Comparison of ENCODE assay signal across 22 mouse cellular contexts in the genomic region with DNA sequence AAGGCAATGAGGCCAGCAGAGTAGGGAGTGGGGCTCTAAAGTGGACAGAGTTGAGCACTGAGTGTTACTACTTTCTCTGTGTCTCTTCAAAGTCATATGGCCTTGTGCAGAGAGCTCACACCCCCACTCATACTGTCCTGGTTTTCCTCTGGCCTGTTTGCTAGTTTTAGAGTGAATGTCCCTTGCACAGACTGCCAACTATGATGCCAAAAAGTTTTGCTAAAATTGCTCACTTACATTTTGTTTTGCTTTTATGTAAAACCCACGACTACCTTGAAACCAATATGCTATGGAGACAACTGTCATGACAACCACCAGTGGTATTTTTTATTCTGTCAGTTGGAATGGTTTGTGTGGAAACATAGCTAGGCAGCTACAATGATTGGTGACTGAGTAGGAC.
DNase-seq lines count a peak whose midpoint lies in the region; ATAC-seq and TF ChIP-seq lines count a peak whose summit lies in the region.
"Had no signal": no experiment of that assay in that cellular context is flagged by ENCODE, and none has a peak within 500 bp of the region (broad histone marks: within the 10 kb centered on the region; RNA-seq: fewer than 3 reads in every experiment).

No protein-coding gene starts in this region.

- H3K4me1 ChIP-seq in forebrain, embryonic 11.5 days (replicated peaks; ENCODE audit: control insufficient read depth, insufficient read depth, low read length): no peaks in the 10 kb centered on the region
- 0 out of 2 replicates have a peak, but pooled peaks cover 2% of the 10 kb centered on the region for H3K4me1 ChIP-seq in forebrain, embryonic 12.5 days
- H3K4me1 ChIP-seq in midbrain, postnatal 0 days (ENCODE audit: insufficient read depth, low read length): no peaks in the 10 kb centered on the region
- no peaks in the 10 kb centered on the region for H3K4me1 ChIP-seq in midbrain, embryonic 14.5 days (ENCODE audit: control insufficient read depth, insufficient read depth, low read length)
- H3K4me1 ChIP-seq: forebrain, embryonic 15.5 days; hindbrain, embryonic 13.5 days had no signal

- 79% methylated on average over 1 of the region's 1 CpGs for WGBS in forebrain, embryonic 11.5 days
- WGBS in forebrain, embryonic 12.5 days: 78% methylated on average over 1 of the region's 1 CpGs
- WGBS in midbrain, postnatal 0 days: 75% methylated on average over 1 of the region's 1 CpGs
- WGBS in midbrain, embryonic 14.5 days: 75% methylated on average over 1 of the region's 1 CpGs

- H3K27me3 ChIP-seq in forebrain, embryonic 11.5 days (ENCODE audit: control insufficient read depth, insufficient read depth, low read length): no peaks in the 10 kb centered on the region
- no peaks in the 10 kb centered on the region for H3K27me3 ChIP-seq in forebrain, embryonic 12.5 days
- H3K27me3 ChIP-seq in midbrain, postnatal 0 days (ENCODE audit: insufficient read depth, low read length): no peaks in the 10 kb centered on the region
- no peaks in the 10 kb centered on the region for H3K27me3 ChIP-seq in midbrain, embryonic 14.5 days (ENCODE audit: control insufficient read depth, insufficient read depth, low read length)
- H3K27me3 ChIP-seq: forebrain, embryonic 15.5 days; heart, embryonic 15.5 days; hindbrain, embryonic 13.5 days had no signal

- no peaks in the 10 kb centered on the region for H3K9me3 ChIP-seq in forebrain, embryonic 11.5 days (ENCODE audit: control insufficient read depth, low read length)
- H3K9me3 ChIP-seq in forebrain, embryonic 12.5 days: no peaks in the 10 kb centered on the region
- no peaks in the 10 kb centered on the region for H3K9me3 ChIP-seq in midbrain, postnatal 0 days (ENCODE audit: low read length)
- H3K9me3 ChIP-seq in midbrain, embryonic 14.5 days (ENCODE audit: control insufficient read depth, low read length): no peaks in the 10 kb centered on the region
- H3K9me3 ChIP-seq: embryonic facial prominence, embryonic 10.5 days; forebrain, embryonic 15.5 days; G1E; heart, embryonic 15.5 days; hindbrain, embryonic 13.5 days had no signal

- no peak for TF ChIP-seq CTCF in layer of hippocampus, adult 2 months (conservative IDR thresholded peaks at IDR 0.05)
- no peak for TF ChIP-seq CTCF in midbrain, postnatal 0 days (IDR thresholded peaks at IDR 0.05)

- ATAC-seq in forebrain, embryonic 11.5 days (replicated peaks; ENCODE audit: low FRiP score): no peak
- ATAC-seq in forebrain, embryonic 12.5 days (ENCODE audit: low FRiP score): no peak
- ATAC-seq in midbrain, postnatal 0 days (ENCODE audit: low FRiP score): peak; percentile 31; the same call in 1 of the 2 replicates
- no peak for ATAC-seq in midbrain, embryonic 14.5 days (ENCODE audit: low FRiP score, low TSS enrichment)
- ATAC-seq: CD4-positive, CD25-positive, alpha-beta regulatory T cell, adult 4 months; forebrain, embryonic 15.5 days had no signal

- H3K4me3 ChIP-seq in forebrain, embryonic 11.5 days (ENCODE audit: low read depth, low read length): no peak overlapping the region
- H3K4me3 ChIP-seq in forebrain, embryonic 12.5 days (replicated peaks): no peak overlapping the region
- H3K4me3 ChIP-seq in layer of hippocampus, adult 2 months: no peak overlapping the region
- H3K4me3 ChIP-seq in midbrain, postnatal 0 days (ENCODE audit: low read depth, low read length): no peak overlapping the region
- H3K4me3 ChIP-seq in midbrain, embryonic 14.5 days (replicated peaks; ENCODE audit: low read depth, low read length): no peak overlapping the region
- H3K4me3 ChIP-seq: embryonic facial prominence, embryonic 10.5 days; forebrain, embryonic 15.5 days; heart, embryonic 15.5 days; hindbrain, embryonic 13.5 days had no signal

- DNase-seq in forebrain, embryonic 11.5 days (ENCODE audit: low spot score): peak; percentile 15
- DNase-seq in layer of hippocampus, adult 2 months (ENCODE audit: low spot score in 2 of 2): no peak
- no peak for DNase-seq in layer of hippocampus, adult 11-12 months (ENCODE audit: low spot score)
- no peak for DNase-seq in midbrain, postnatal 0 days (ENCODE audit: low spot score)
- DNase-seq in midbrain, embryonic 14.5 days: no peak
- DNase-seq in ovary, adult 18-20 months (ENCODE audit: low spot score): no peak
- DNase-seq: adrenal gland, adult 8-10 months; B cell, adult 2 months; cerebellum, adult 11-12 months; cerebellum, adult 9-11 months; gastrocnemius, postnatal 36 days; heart, adult 18-20 months; heart, postnatal 14 days had no signal

- no peak overlapping the region for H3K4me2 ChIP-seq in forebrain, embryonic 11.5 days (ENCODE audit: low read depth, low read length, severe bottlenecking)
- H3K4me2 ChIP-seq in forebrain, embryonic 12.5 days: no peak overlapping the region
- no peak overlapping the region for H3K4me2 ChIP-seq in midbrain, postnatal 0 days (ENCODE audit: low read depth, low read length, poor library complexity, severe bottlenecking)
- no peak overlapping the region for H3K4me2 ChIP-seq in midbrain, embryonic 14.5 days (ENCODE audit: low read length)
- H3K4me2 ChIP-seq: forebrain, embryonic 15.5 days; heart, embryonic 11.5 days; heart, embryonic 15.5 days; hindbrain, embryonic 13.5 days had no signal

- H3K9ac ChIP-seq in forebrain, embryonic 11.5 days (ENCODE audit: low read length): no peak overlapping the region
- no peak overlapping the region for H3K9ac ChIP-seq in forebrain, embryonic 12.5 days
- no peak overlapping the region for H3K9ac ChIP-seq in midbrain, postnatal 0 days (replicated peaks; ENCODE audit: low read length, poor library complexity, severe bottlenecking)
- no peak overlapping the region for H3K9ac ChIP-seq in midbrain, embryonic 14.5 days (replicated peaks; ENCODE audit: low read length)
- H3K9ac ChIP-seq: forebrain, embryonic 15.5 days; heart, embryonic 15.5 days; hindbrain, embryonic 13.5 days had no signal

- H3K27ac ChIP-seq in forebrain, embryonic 11.5 days (ENCODE audit: low read depth, low read length): no peak overlapping the region
- no peak overlapping the region for H3K27ac ChIP-seq in forebrain, embryonic 12.5 days
- 0 out of 2 replicates have a peak overlapping the region, but pooled peaks have one; percentile 28 for H3K27ac ChIP-seq in layer of hippocampus, adult 2 months
- no peak overlapping the region for H3K27ac ChIP-seq in midbrain, postnatal 0 days (ENCODE audit: low read depth, low read length)
- H3K27ac ChIP-seq in midbrain, embryonic 14.5 days (replicated peaks; ENCODE audit: low read depth, low read length): no peak overlapping the region
- H3K27ac ChIP-seq: embryonic facial prominence, embryonic 10.5 days; forebrain, embryonic 15.5 days; heart, embryonic 15.5 days; hindbrain, embryonic 13.5 days; hindbrain, postnatal 0 days had no signal

- no peaks in the 10 kb centered on the region for H3K36me3 ChIP-seq in forebrain, embryonic 11.5 days (ENCODE audit: control insufficient read depth, insufficient read depth, low read length)
- H3K36me3 ChIP-seq in forebrain, embryonic 12.5 days (replicated peaks): no peaks in the 10 kb centered on the region
- no peaks in the 10 kb centered on the region for H3K36me3 ChIP-seq in midbrain, postnatal 0 days (ENCODE audit: insufficient read depth, low read length)
- H3K36me3 ChIP-seq in midbrain, embryonic 14.5 days (ENCODE audit: control insufficient read depth, insufficient read depth, low read length): no peaks in the 10 kb centered on the region
- H3K36me3 ChIP-seq: embryonic facial prominence, embryonic 10.5 days; forebrain, embryonic 15.5 days; G1E; heart, embryonic 15.5 days; hindbrain, embryonic 13.5 days had no signal
